25 mouse cellular contexts compared by ENCODE assay signal in the genomic region with DNA sequence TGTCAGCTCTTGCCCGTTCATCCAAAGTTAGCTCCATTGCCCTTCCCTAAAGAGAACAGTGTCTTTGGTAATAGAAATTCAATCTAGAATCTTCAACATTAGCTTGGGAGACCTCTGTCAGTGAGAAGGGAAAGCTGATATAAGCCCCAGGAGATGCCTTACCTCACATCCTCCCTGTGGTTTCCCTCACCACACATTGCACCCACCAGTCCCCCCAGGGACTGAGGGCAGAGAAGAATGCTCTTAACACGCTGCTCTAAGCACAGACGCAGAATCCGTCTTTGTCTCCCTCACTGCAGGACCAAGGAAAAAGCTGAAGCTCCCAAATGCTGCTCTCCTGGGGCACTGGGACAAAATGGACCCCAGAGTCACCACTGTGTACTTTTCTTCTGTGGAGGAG. TPM values are rescaled to one million over a fixed set of nuclear protein-coding genes. Genes with fewer than 3 reads are reported as not detected.
A peak's percentile ranks its signal among the peaks of the same experiment; 100 is the strongest.
DNase-seq lines count a peak whose midpoint lies in the region; ATAC-seq and TF ChIP-seq lines count a peak whose summit lies in the region.
"Had no signal": no experiment of that assay in that cellular context is flagged by ENCODE, and none has a peak within 500 bp of the region (broad histone marks: within the 10 kb centered on the region; RNA-seq: fewer than 3 reads in every experiment).

No protein-coding gene starts in this region.

- TF ChIP-seq CTCF in gastrocnemius, adult 2 months (IDR thresholded peaks at IDR 0.05), result no peak

- DNase-seq in gastrocnemius, adult 2 months, result no peak
- DNase-seq in gastrocnemius, postnatal 14 days, result no peak
- DNase-seq in spleen, postnatal 36 days (ENCODE audit: low spot score in 2 of 2), result peak; percentile 33 to 49
- no peak for DNase-seq in spleen, postnatal 4 days (ENCODE audit: low spot score in 2 of 2)
- no peak for DNase-seq in adrenal gland, postnatal 4 days (ENCODE audit: low spot score in 2 of 2)
- no peak for DNase-seq in cerebellum, postnatal 14 days
- DNase-seq: adrenal gland, adult 8-10 months; cerebellum, adult 11 months; cerebellum, postnatal 36 days; gastrocnemius, postnatal 10 days; thymus, postnatal 14 days had no signal

- H3K27ac ChIP-seq in gastrocnemius, adult 2 months, result peak overlapping the region; percentile 41
- H3K27ac ChIP-seq: embryonic facial prominence, embryonic 10.5 days; forebrain, embryonic 12.5 days; hindbrain, embryonic 14.5 days; kidney, embryonic 15.5 days; liver, embryonic 14.5 days; lung, embryonic 15.5 days; macrophage; midbrain, embryonic 12.5 days; neural tube, embryonic 12.5 days; stomach, embryonic 15.5 days had no signal

- intact Hi-C loops in gastrocnemius, adult 2 months (cut with DNase I), result no loop called here
- intact Hi-C loops in gastrocnemius, postnatal 14 days (cut with DNase I; ENCODE audit: low total_unique reads), result no loop called here

- ATAC-seq in granulocyte monocyte progenitor cell, adult 5-6 weeks (replicated peaks; ENCODE audit: poor library complexity, severe bottlenecking), result peak; percentile 74
- ATAC-seq: intestine, embryonic 16.5 days had no signal

- H3K4me3 ChIP-seq in gastrocnemius, adult 2 months, result no peak overlapping the region
- H3K4me3 ChIP-seq: embryonic facial prominence, embryonic 10.5 days; forebrain, embryonic 12.5 days; heart, embryonic 12.5 days; kidney, embryonic 15.5 days; lung, embryonic 15.5 days; midbrain, embryonic 12.5 days; neural tube, embryonic 12.5 days; stomach, embryonic 15.5 days had no signal

RNA-seq across cellular contexts. Expression of gene Zfp366, which starts 58.3 kb away (rescaled TPM):
- total RNA-seq in gastrocnemius, adult 2 months (2021), result 1 to 10 TPM; 3.1 to 7.8 TPM
- total RNA-seq in gastrocnemius, postnatal 14 days (2021), result 1 to 10 TPM; 6.0 to 7.4 TPM
- total RNA-seq in granulocyte monocyte progenitor cell, adult 5-6 weeks (2014; fragmentation: Nextera tagmentation), result not detected in 2 replicates
- total RNA-seq in granulocyte monocyte progenitor cell, adult 5-6 weeks (2017), result under 0.01 TPM in 1 of 2 replicates, not detected in the other
- total RNA-seq in adrenal gland, postnatal 4 days (2021), result 1 to 10 TPM; 4.8 to 6.9 TPM
- total RNA-seq: monocyte, adult 5-6 weeks had no signal

Comparison
In these comparisons a context has a peak if more than half of its experiments do, and no peak if none do; other contexts are left out.
1. DNase-seq: peak in spleen, postnatal 36 days (2 of 2); none in gastrocnemius, adult 2 months (single experiment), gastrocnemius, postnatal 14 days (single experiment), spleen, postnatal 4 days (0 of 2), adrenal gland, postnatal 4 days (0 of 2) and cerebellum, postnatal 14 days (0 of 2).
2. RNA of gene Zfp366, which starts 58.3 kb away (total RNA-seq): 3.1 to 7.8 TPM in gastrocnemius, adult 2 months, 6.0 to 7.4 TPM in gastrocnemius, postnatal 14 days and 4.8 to 6.9 TPM in adrenal gland, postnatal 4 days; under 0.01 TPM in granulocyte monocyte progenitor cell, adult 5-6 weeks; every median in the first group is over 4 times any median in the second.